Mouse (Mus musculus) embryonic facial prominence, embryonic 11.5 days (tissue): ENCODE measurements at regions not wholly inside any gene's neighbourhood (a gene's known extent, or its start where the extent isn't known, plus 50 kb on each side); places are given as distances from the start of the nearest gene placed in this dataset.

Source experiments
- ATAC-seq: fragments of 200-750 bp; cut with Nextera tagmentation; replicated peaks from 2 replicates; pipeline ENCODE4 v1.8.0; 2017; ENCODE audit warnings: low read depth; ENCODE audit not compliant: insufficient number of reproducible peaks, low FRiP score, low TSS enrichment
- DNase-seq: peaks from one replicate; pipeline ENCODE4 v3.0.0-alpha.2; 2015; ENCODE audit warnings: low spot score
- H3K27ac ChIP-seq: fragments of 300-500 bp; sonication (generic); replicated peaks from 2 replicates; pipeline ENCODE4 v1.5.1; 2014; ENCODE audit warnings: mild to moderate bottlenecking, low read depth, low read length, control low read depth
- H3K27me3 ChIP-seq: fragments of 300-500 bp; sonication (generic); 2 replicates; pipeline ENCODE4 v1.6.1; 2014; ENCODE audit warnings: mild to moderate bottlenecking, low read length, moderate library complexity, mixed read lengths; ENCODE audit not compliant: control insufficient read depth, insufficient read depth
- H3K36me3 ChIP-seq: fragments of 300-500 bp; sonication (generic); replicated peaks from 2 replicates; pipeline ENCODE4 v1.6.1; 2014; ENCODE audit warnings: low read depth, mild to moderate bottlenecking, low read length, moderate library complexity, mixed read lengths; ENCODE audit not compliant: control insufficient read depth, insufficient read depth
- H3K4me1 ChIP-seq: fragments of 300-500 bp; sonication (generic); 2 replicates; pipeline ENCODE4 v1.6.1; 2014; ENCODE audit warnings: low read length, mixed read lengths; ENCODE audit not compliant: control insufficient read depth, insufficient read depth
- H3K4me2 ChIP-seq: fragments of 300-500 bp; sonication (generic); 2 replicates; pipeline ENCODE4 v1.6.1; 2014; ENCODE audit warnings: low read depth, mild to moderate bottlenecking, control low read depth, low read length, moderate library complexity
- H3K4me3 ChIP-seq: fragments of 300-500 bp; sonication (generic); 2 replicates; pipeline ENCODE4 v1.5.1; 2014; ENCODE audit warnings: low read depth, low read length, control low read depth
- H3K9ac ChIP-seq: fragments of 300-500 bp; sonication (generic); replicated peaks from 2 replicates; pipeline ENCODE4 v1.6.1; 2014; ENCODE audit warnings: mild to moderate bottlenecking, control low read depth, low read length
- H3K9me3 ChIP-seq: fragments of 300-500 bp; sonication (generic); replicated peaks from 2 replicates; pipeline ENCODE4 v1.6.1; 2016; ENCODE audit warnings: mild to moderate bottlenecking, low read length, inconsistent platforms, mixed read lengths; ENCODE audit not compliant: control insufficient read depth
- WGBS: fragments of 180-500 bp; shearing (Covaris S2); extraction: QIAGEN DNeasy Blood & Tissue Kit; methylation state at CpG from one replicate; pipeline ENCODE4 v1.1.7; 2014; 5-methylcytosine and 5-hydroxymethylcytosine counted together

DNA sequence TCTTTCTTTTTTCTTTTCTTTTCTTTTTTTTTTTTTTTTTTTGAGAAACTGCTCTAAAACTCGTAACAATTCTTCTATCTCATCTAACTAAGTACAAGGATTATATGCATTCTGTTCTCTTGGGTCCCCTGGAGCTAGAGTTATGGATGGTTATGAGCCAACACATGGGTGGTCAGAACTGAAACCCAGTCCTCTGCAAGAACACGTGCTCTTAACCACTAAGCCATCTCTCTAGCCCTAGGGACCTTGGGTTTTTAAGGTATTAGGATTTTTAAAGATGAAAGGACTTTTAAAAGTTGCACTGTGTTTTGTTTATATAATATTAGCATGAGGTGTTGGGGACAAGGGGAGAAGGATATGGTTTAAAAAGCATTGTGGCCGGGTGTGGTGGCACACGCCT, 88.9 kb downstream of the Foxi3 start:
- ATAC-seq: no peak
- Histone ChIP-seq H3K9me3 (no peaks in the 10 kb centered on the region), H3K27ac (no peak overlapping the region), H3K36me3 (no peaks in the 10 kb centered on the region), H3K27me3 (no peaks in the 10 kb centered on the region), H3K4me3 (no peak overlapping the region), H3K9ac (no peak overlapping the region), H3K4me1 (no peaks in the 10 kb centered on the region), H3K4me2 (no peak overlapping the region)
- no peak for DNase-seq
- WGBS: 87% methylated on average over 4 of the region's 4 CpGs

DNA sequence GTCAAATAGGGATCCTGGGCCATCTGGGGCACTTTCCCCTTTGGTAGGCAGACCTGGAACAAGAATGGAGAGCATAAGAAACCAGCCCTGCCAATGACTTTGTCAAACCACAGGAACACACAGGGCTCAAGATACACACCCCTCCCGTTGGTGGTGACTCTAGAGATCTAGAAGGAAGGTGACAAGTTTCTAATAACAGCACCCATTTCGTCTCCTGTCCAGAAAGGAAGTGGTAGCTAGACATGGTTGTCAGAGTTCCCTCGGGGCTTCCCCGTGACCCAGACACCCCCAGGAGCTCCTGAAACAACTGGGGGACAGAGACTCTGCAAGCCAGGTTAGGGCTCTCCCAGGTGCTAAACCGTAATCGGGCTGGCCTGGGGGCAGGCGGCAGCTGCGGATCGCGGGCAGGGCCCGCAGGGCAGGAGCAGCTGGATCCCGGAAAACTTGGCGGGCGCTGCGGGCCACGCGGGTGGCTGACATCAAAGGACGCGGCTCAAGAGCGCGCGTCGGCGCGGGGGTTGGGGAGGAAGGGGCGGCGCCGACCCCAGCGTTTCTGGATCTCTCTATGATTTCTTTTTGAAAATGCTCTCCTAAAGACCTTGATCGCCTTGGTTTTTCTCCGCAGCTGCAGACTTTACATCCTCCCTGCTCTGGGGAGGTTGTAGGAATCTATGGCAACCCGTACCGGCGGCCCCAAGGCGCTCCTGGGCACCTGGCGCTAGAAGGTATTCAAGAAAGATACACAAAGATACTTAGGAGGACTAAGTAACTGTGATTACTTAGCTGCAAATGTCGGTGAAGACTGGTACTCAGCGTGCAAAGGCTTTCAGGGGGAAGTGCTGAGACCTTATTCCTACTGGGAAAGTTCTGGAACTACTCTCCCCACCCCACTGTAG, 92.1 kb downstream of the Foxi3 start:
- Histone ChIP-seq H3K4me1 (no peaks in the 10 kb centered on the region), H3K9ac (peak overlapping the region; percentile 52), H3K4me3 (peak overlapping the region; percentile 31), H3K9me3 (no peaks in the 10 kb centered on the region), H3K4me2 (peak overlapping the region; percentile 83), H3K36me3 (no peaks in the 10 kb centered on the region), H3K27me3 (no peaks in the 10 kb centered on the region), H3K27ac (no peak overlapping the region)
- WGBS: 2% methylated on average over 38 of the region's 38 CpGs
- DNase-seq (peak; percentile 64), ATAC-seq (peak; percentile 51)

- H3K27me3 ChIP-seq: no peaks in the 10 kb centered on the region
- no peaks in the 10 kb centered on the region for H3K9me3 ChIP-seq
- H3K36me3 ChIP-seq: no peaks in the 10 kb centered on the region
- no peak for ATAC-seq
- no peak overlapping the region for H3K4me2 ChIP-seq
- no peaks in the 10 kb centered on the region for H3K4me1 ChIP-seq
- no peak overlapping the region for H3K9ac ChIP-seq
- DNase-seq: no peak
- no peak overlapping the region for H3K4me3 ChIP-seq
- H3K27ac ChIP-seq: no peak overlapping the region
- 46% methylated on average over 5 of the region's 5 CpGs for WGBS
These were observed 93.9 kb downstream of the Foxi3 start for GRCm38 (mm10) chr6:71050248-71050647.

GRCm38 (mm10) chr6:71050754-71051213, 93.5 kb downstream of the Thnsl2 start:
- Histone ChIP-seq H3K4me2 (no peak overlapping the region), H3K9me3 (no peaks in the 10 kb centered on the region), H3K36me3 (no peaks in the 10 kb centered on the region), H3K4me3 (no peak overlapping the region), H3K27me3 (no peaks in the 10 kb centered on the region), H3K27ac (no peak overlapping the region), H3K9ac (no peak overlapping the region), H3K4me1 (no peaks in the 10 kb centered on the region)
- DNase-seq (no peak), ATAC-seq (0 out of 2 replicates have a peak, but pooled peaks have one; percentile 20)
- 9% methylated on average over 14 of the region's 14 CpGs for WGBS

DNA sequence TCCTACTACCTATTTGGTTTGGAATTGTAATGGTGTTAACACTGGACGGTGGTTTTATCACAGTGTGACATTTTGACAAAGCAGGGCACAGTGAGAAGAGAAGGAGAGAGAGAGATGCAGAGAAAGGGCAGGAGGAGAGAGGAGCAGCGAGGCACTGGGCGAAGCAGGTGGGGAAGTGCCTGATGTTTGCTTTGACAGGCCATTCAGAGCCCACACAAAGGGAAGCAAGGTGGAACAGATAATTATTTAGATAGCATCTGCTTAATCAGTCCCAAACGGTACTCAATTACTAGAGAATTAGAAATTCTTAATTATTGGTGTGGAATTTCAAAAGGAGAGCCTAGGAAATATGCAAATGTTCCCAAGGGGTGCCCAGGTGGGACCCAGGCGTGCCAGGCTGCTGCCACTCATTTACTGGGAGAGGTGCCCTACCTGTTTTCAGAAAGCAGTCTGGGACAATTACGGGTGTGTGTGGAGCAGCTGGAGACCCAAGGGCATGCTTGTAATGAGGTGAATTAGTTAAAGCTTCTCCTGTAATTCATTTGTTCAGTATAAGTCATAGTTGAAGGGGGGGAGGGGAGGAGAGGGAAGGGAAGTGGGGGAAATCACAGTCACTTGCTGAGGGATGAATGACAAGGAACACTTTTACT, 86.9 kb downstream of the Thnsl2 start:
- WGBS: 48% methylated on average over 6 of the region's 6 CpGs
- Histone ChIP-seq H3K4me3 (no peak overlapping the region), H3K4me2 (no peak overlapping the region), H3K27me3 (no peaks in the 10 kb centered on the region), H3K27ac (no peak overlapping the region), H3K9ac (no peak overlapping the region), H3K36me3 (no peaks in the 10 kb centered on the region), H3K4me1 (no peaks in the 10 kb centered on the region), H3K9me3 (no peaks in the 10 kb centered on the region)
- ATAC-seq (no peak), DNase-seq (no peak)

GRCm38 (mm10) chr6:71060116-71060515, 84.1 kb downstream of the Thnsl2 start:
- WGBS: 59% methylated on average over 7 of the region's 7 CpGs
- no peaks in the 10 kb centered on the region for H3K36me3 ChIP-seq
- no peak overlapping the region for H3K9ac ChIP-seq
- DNase-seq (peak; percentile 17), ATAC-seq (no peak)
- no peaks in the 10 kb centered on the region for H3K9me3 ChIP-seq
- no peak overlapping the region for H3K4me3 ChIP-seq
- no peaks in the 10 kb centered on the region for H3K4me1 ChIP-seq
- H3K27ac ChIP-seq: no peak overlapping the region
- no peaks in the 10 kb centered on the region for H3K27me3 ChIP-seq
- H3K4me2 ChIP-seq: no peak overlapping the region

DNA sequence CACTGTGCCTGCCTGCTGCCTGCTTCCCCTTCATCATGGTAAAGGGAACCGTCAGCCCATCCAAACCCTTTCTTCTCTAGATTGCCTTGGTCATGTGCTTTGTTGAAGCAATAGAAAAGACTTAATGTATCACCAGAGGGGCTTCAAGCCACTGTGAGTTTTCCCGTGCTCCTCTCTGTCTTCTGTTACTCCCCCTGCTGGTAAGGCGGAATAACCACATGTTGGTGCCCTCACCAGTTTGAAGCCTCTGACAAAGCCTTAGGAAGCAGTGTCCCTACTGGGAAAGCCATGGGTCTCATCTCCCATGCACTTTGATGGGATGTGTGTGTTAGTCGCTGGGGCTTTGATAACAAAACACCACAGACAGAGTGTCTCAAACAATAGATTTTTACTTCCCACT, 81.3 kb downstream of the Thnsl2 start:
- no peak overlapping the region for H3K9ac ChIP-seq
- H3K36me3 ChIP-seq: no peaks in the 10 kb centered on the region
- 69% methylated on average over 4 of the region's 4 CpGs for WGBS
- no peak for ATAC-seq
- no peaks in the 10 kb centered on the region for H3K4me1 ChIP-seq
- no peak for DNase-seq
- no peak overlapping the region for H3K4me2 ChIP-seq
- no peaks in the 10 kb centered on the region for H3K9me3 ChIP-seq
- H3K27me3 ChIP-seq: no peaks in the 10 kb centered on the region
- no peak overlapping the region for H3K4me3 ChIP-seq
- no peak overlapping the region for H3K27ac ChIP-seq

DNA sequence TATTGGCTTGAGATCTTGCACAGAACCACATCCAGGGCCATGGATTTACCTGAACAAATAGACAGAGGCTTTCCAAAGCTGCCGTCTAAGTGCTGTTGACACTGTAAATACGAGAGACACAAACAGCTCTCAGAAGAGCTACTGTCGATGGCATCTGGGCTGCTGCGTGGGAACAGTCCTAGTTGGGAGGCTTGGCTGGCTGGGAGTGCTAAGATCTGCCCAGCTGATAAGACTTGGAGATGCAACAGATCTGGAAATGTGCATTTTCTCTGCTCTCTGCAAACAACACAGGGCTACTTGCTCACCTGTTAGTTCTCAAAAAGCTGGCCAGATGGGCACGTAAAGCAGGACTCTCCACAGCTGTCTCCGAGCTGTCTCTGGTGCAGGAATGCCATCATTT, 78.8 kb downstream of the Thnsl2 start:
- Histone ChIP-seq H3K27me3 (no peaks in the 10 kb centered on the region), H3K9me3 (no peaks in the 10 kb centered on the region), H3K4me2 (no peak overlapping the region), H3K4me3 (no peak overlapping the region), H3K4me1 (no peaks in the 10 kb centered on the region), H3K9ac (no peak overlapping the region), H3K27ac (no peak overlapping the region), H3K36me3 (no peaks in the 10 kb centered on the region)
- 62% methylated on average over 6 of the region's 6 CpGs for WGBS
- ATAC-seq: no peak
- DNase-seq: no peak
